Mouse (Mus musculus) cerebellum, adult (tissue): ENCODE data around the gene Surf4.

ENCODE experiments used
- ATAC-seq: cut with Nextera tagmentation; 2 replicates; pipeline ENCODE4 v1.9.2; 2017; ENCODE audit warnings: mild to moderate bottlenecking, moderate library complexity, mixed read lengths; ENCODE audit not compliant: insufficient number of reproducible peaks, low FRiP score, low TSS enrichment

Gene Surf4

GRCm38 (mm10) chr2:26933304-26934055 lies at the start of gene Surf4, which contains the start of gene Stkld1:
TSS of gene Surf4 (minus strand) at chr2:26933928.
TSS of gene Stkld1 (plus strand) at chr2:26934047.
- peak; percentile 80 for ATAC-seq

- ATAC-seq: no peak
Observed at GRCm38 (mm10) chr2:26980361-26980760, 46.6 kb upstream of the Surf4 start.

DNA sequence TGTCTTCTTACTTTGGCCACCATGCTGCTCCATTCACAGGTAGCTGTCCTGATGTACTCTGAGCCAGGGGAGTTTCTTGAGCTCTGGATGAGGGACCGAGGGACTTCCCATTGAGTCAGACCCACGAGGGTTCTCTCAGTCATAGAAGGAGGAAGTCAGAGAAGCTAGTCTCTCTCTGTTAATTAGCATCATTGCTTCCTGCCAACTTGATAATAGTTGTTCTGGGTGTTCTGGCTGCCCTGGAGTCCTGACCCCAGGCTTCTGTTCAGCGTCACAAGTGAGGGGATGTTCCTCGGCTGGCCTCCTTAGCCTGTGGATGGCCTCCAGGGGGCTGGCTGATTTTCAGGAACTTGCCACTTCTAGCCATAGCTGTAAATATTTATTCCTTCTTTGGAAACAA lies 40.2 kb upstream of the Surf4 start:
- ATAC-seq: no peak

- ATAC-seq: no peak
Observed at GRCm38 (mm10) chr2:26973116-26973515, 39.4 kb upstream of the Surf4 start, which contains the start of gene Adamts13. TSS of gene Adamts13 (plus strand) at chr2:26973416.

DNA sequence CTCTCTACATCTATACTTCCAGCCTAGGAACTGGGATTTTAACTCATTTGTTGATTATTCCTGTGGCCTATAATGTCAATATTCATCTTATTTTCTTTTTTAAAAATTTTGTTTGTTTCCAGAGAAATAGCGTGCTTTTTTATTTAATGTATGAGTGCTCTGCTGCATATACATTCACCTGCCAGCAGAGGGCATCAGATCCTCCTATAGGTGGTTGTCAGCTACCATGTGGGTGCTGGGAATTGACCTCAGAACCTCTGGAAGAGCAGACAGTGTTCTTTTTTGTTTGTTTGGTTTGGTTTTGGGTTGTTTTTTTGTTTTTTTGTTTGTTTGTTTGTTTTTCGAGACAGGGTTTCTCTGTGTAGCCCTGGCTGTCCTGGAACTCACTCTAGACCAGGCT lies 33.5 kb upstream of the Surf4 start:
- ATAC-seq: no peak

DNA sequence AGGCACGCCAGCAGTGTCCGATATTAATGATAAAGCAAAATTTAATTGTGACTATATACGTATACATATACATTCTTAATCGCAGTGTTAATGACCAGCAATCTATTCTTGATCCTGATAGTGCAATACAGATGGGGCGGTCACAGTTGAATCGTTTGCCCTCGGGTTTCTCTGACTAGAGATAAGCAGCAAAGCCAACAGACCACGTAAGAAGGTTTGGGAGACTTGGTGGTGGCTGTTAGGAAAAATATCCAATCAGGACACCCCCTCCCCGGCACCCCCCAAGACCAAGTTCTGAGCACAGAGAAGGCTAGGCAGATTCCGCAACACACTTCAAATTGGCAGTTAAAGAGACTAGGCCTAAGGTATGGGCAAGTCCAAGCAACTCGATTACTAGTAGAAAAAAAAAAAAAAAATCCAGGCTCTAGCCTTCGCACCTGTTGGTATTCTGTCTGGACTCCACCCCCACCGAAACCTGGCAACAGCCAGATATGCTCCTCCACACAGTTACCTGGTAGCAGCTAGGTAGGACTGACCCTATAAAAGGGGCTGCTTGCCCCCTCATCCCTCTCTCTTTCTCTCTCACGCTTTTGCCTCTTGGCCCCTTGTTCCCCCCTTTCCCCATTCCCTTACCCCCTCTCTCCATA lies 31.1 kb upstream of the Surf4 start:
- peak; percentile 18; the same call in 1 of the 2 replicates for ATAC-seq

GRCm38 (mm10) chr2:26963923-26964723 lies 30.4 kb upstream of the Surf4 start, which contains the start of gene Rexo4:
TSS of gene Rexo4 (minus strand) at chr2:26964386.
- peak; percentile 88 for ATAC-seq

- ATAC-seq: no peak
Observed at GRCm38 (mm10) chr2:26960756-26961155, 27.0 kb upstream of the Surf4 start.

- ATAC-seq: no peak
Observed at GRCm38 (mm10) chr2:26957488-26957859, 23.7 kb upstream of the Surf4 start.

DNA sequence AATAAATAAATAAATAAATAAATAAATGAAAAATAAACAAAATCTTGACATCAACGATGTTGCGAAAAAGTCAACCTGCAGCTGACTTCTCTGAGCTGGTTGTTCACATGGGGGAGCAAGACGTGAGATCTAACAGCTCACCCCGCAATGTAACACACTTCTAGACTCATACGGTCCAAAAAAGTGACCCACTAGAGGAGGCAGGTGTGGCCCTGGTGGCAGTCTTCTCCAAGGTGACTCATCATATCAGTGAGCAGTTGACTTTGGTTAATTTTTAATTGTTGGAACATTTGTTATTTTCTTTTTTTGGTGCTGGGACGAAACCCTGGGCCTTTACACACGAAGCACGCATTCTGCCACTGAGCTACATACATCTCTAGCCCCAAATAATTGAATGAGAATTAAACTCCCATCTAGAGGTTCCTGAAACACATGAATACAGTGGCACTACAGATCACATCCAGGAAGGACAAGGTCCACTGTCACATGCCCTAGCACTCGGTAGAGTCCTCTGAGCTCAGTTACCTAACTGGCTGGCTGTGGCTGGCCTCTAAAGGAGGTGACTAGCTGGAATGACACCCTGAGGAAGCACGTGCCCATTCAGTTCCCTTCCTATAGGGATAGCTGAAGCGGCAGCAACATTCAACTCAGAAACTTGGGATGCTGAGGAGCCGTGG lies 23.2 kb upstream of the Surf4 start:
- no peak for ATAC-seq

GRCm38 (mm10) chr2:26954735-26955395 lies 21.1 kb upstream of the Surf4 start:
- no peak for ATAC-seq

GRCm38 (mm10) chr2:26952866-26953265 lies 19.1 kb upstream of the Surf4 start:
- ATAC-seq: no peak

- ATAC-seq: no peak
Observed at GRCm38 (mm10) chr2:26952193-26952592, 18.5 kb upstream of the Surf4 start.

DNA sequence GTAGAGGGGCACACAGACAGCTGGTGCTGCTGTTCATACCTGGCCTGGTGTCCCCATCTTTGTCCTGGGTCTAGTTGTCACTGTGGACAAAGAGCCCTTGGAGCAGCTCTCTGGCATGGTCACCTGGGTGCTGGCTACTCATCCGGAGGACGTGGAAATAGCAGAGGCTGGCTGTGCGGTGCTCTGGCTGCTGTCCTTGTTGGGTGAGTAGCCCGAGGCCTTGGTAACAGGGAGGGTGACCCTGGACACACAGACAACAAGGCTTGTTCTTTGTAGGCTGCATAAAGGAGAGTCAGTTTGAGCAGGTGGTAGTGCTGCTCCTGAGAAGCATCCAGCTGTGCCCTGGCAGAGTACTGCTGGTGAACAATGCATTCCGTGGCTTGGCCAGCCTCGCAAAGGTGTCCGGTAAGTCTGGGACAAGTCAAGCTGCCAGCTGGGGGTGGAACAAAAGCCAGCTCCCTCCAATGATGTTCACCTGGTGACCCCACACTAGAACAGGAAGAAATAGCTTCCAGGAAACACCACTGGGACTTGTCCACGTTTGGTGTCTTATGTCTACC lies 17.7 kb upstream of the Surf4 start:
- no peak for ATAC-seq

- ATAC-seq: 0 out of 2 replicates have a peak, but pooled peaks have one; percentile 15
Observed at GRCm38 (mm10) chr2:26950411-26950810, 16.7 kb upstream of the Surf4 start.

GRCm38 (mm10) chr2:26943253-26943652 lies 9.5 kb upstream of the Surf4 start:
- ATAC-seq: no peak

DNA sequence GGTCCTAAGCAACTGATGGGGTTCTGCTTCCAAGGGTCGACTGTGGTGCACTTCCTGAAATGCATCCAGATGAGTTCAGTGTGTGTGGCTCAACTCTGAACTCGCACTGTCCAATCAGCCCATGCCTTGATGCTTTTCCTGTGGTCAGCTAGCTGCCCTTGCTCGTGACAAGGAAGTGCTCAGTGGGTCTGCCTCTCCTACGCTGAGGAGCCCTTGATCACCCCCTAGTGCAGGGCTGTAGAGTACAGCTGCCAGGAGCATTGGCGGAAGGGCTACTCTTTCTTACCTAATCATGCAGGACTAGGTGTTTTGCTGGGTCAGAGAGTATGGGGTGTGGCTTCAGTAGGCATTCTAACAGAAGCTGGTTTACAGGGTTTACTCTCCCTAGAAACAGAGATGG lies 7.8 kb upstream of the Surf4 start:
- no peak for ATAC-seq

- ATAC-seq: no peak
Observed at GRCm38 (mm10) chr2:26936425-26936824, 2.7 kb upstream of the Surf4 start.

- ATAC-seq: no peak
Observed at GRCm38 (mm10) chr2:26935286-26935685, 1.6 kb upstream of the Surf4 start.
